Mouse (Mus musculus): ENCODE measurements at regions not wholly inside any gene's neighbourhood (a gene's known extent, or its start where the extent isn't known, plus 50 kb on each side); places are given as distances from the start of the nearest gene placed in this dataset.
A peak's percentile ranks its signal among the peaks of the same experiment; 100 is the strongest.

DNA sequence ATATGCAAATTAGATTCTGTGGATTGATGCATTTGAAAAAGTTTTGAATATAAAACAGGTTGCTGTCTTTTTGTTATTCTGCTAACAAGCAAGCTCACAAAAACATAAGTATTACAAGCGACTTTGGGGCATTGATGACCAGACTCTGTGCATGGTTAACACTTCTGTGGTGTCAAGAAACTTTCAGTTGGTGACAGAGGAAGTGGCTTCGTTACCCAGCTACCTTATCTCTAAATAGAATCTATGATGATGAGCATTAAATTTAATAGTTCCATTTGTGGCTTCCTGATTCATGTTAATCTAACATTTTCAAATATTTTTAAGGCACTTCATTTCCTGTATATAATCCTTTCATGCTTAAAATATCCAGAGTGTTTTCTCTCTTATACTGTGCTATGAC lies 100.8 kb downstream of the Tm2d1 start:
- Histone ChIP-seq H3K4me1 (replicated peaks; ENCODE audit: control insufficient read depth, insufficient read depth, low read length) (0 out of 2 replicates have a peak, but pooled peaks cover 2% of the 10 kb centered on the region), H3K27ac (ENCODE audit: control insufficient read depth, insufficient read depth, low read length) (no peak overlapping the region), H3K27me3 (ENCODE audit: control insufficient read depth, insufficient read depth, low read length) (no peaks in the 10 kb centered on the region), H3K36me3 (ENCODE audit: control insufficient read depth, insufficient read depth, low read length) (no peaks in the 10 kb centered on the region), H3K4me3 (ENCODE audit: control insufficient read depth, insufficient read depth, low read length) (no peak overlapping the region)
- 8% methylated on average over 2 of the region's 2 CpGs for WGBS
- DNase-seq, result no peak
- no peak for TF ChIP-seq CTCF (IDR thresholded peaks at IDR 0.05; ENCODE audit: borderline replicate concordance, control insufficient read depth, extremely low read depth, insufficient read depth, low read length, poor library complexity)
- TF ChIP-seq POLR2A (IDR thresholded peaks at IDR 0.05; ENCODE audit: control insufficient read depth, extremely low read depth, insufficient read depth, low read length, poor library complexity), result no peak

DNA sequence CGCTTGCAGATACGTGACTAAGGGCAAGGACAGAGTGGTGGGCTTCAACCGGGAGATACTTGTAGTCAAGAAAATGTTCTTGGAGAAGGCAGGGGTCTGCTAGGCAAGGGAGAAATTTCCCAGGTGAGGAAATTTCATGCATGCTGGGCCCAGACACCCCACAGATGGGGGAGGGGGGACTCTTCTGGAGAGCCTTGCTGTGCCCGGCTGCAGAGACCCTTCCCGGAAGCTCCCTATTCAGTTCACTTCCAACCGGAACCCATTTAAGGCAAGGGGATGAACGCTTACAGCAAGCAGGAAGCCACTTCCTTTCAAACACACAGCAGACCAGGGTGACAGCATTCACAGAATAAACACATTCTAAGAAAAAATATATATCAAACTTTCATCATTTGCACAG lies 124.8 kb downstream of the Tm2d1 start:
- DNase-seq, result no peak
- no peaks in the 10 kb centered on the region for H3K27me3 ChIP-seq (ENCODE audit: control insufficient read depth, insufficient read depth, low read length)
- TF ChIP-seq CTCF (IDR thresholded peaks at IDR 0.05; ENCODE audit: borderline replicate concordance, control insufficient read depth, extremely low read depth, insufficient read depth, low read length, poor library complexity) (no peak), POLR2A (IDR thresholded peaks at IDR 0.05; ENCODE audit: control insufficient read depth, extremely low read depth, insufficient read depth, low read length, poor library complexity) (no peak)
- H3K36me3 ChIP-seq (ENCODE audit: control insufficient read depth, insufficient read depth, low read length), result no peaks in the 10 kb centered on the region
- H3K4me1 ChIP-seq (replicated peaks; ENCODE audit: control insufficient read depth, insufficient read depth, low read length), result no peaks in the 10 kb centered on the region
- WGBS, result 91% methylated on average over 7 of the region's 7 CpGs
- no peak overlapping the region for H3K27ac ChIP-seq (ENCODE audit: control insufficient read depth, insufficient read depth, low read length)
- H3K4me3 ChIP-seq (ENCODE audit: control insufficient read depth, insufficient read depth, low read length), result no peak overlapping the region

DNA sequence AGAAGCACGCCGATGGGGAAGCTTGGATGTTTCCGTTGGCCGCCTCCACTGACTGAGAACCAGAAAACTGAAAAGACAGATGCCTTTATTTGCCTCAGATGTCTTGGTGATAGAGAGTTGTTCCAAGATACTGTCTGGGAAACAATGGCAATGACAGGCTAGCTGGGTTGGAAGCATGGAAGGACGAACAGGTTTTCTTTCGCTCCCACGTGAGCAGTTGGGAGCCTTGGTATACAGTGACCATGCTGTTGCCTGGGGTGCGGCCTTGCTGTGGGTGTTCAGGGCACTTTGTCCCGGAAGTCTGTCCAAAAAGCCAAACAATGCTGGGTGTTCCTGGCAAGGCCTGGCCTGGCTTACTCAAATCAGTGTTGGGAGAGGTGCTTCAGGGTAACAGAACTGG lies 125.4 kb downstream of the Tm2d1 start:
- TF ChIP-seq CTCF (IDR thresholded peaks at IDR 0.05; ENCODE audit: borderline replicate concordance, control insufficient read depth, extremely low read depth, insufficient read depth, low read length, poor library complexity) (no peak), POLR2A (IDR thresholded peaks at IDR 0.05; ENCODE audit: control insufficient read depth, extremely low read depth, insufficient read depth, low read length, poor library complexity) (no peak)
- 97% methylated on average over 9 of the region's 9 CpGs for WGBS
- H3K4me1 ChIP-seq (replicated peaks; ENCODE audit: control insufficient read depth, insufficient read depth, low read length), result no peaks in the 10 kb centered on the region
- no peaks in the 10 kb centered on the region for H3K27me3 ChIP-seq (ENCODE audit: control insufficient read depth, insufficient read depth, low read length)
- no peak overlapping the region for H3K27ac ChIP-seq (ENCODE audit: control insufficient read depth, insufficient read depth, low read length)
- no peak overlapping the region for H3K4me3 ChIP-seq (ENCODE audit: control insufficient read depth, insufficient read depth, low read length)
- no peaks in the 10 kb centered on the region for H3K36me3 ChIP-seq (ENCODE audit: control insufficient read depth, insufficient read depth, low read length)
- DNase-seq, result no peak

DNA sequence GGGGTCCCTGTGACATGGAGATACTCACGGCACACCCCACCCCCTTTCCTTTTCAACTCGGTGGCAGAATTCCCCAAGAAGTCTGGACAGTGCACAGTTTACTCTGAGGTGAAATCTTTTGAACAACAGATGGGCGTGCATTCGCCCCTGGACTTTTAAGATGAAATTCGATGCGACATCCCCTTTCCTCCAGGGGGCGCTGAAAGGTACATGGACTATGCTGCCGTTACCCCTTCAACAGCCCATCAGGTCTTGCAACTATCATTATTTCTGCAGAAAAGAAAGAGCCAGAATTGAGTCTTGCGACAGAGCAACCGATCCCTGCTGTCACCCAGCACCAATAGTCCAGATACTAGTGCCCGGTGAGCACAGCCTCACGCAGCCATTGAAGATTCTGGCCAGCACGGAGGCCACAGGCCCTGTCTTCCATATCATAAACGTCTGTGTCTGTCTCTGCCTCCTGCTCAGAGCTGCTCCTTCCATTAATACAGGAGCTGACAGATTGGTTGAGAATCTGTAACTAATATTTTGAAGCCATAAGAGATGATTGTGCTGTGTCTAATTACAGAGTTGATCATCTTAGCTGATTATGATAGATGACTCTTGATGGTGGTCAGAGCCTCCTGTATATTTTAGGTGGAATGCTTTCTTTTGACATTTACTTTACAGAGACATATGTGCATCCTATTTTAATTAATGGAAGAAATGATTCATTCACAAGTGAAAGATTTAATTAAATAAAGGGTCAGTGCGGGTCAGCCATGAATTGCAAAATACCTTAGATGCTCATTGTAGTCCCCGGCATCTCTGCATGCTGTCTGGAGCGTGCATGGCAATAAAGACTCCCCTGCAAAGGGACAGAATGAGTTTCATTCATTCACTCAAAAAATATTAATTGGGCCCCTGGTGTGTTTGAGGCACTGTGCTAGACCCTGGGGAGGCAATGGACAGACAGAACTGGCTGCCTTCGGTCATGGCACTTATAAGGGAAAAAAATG lies 128.0 kb downstream of the Tm2d1 start:
- Histone ChIP-seq H3K27me3 (ENCODE audit: control insufficient read depth, insufficient read depth, low read length) (no peaks in the 10 kb centered on the region), H3K27ac (ENCODE audit: control insufficient read depth, insufficient read depth, low read length) (no peak overlapping the region), H3K4me1 (replicated peaks; ENCODE audit: control insufficient read depth, insufficient read depth, low read length) (no peaks in the 10 kb centered on the region), H3K4me3 (ENCODE audit: control insufficient read depth, insufficient read depth, low read length) (no peak overlapping the region), H3K36me3 (ENCODE audit: control insufficient read depth, insufficient read depth, low read length) (no peaks in the 10 kb centered on the region)
- TF ChIP-seq POLR2A (IDR thresholded peaks at IDR 0.05; ENCODE audit: control insufficient read depth, extremely low read depth, insufficient read depth, low read length, poor library complexity) (no peak), CTCF (IDR thresholded peaks at IDR 0.05; ENCODE audit: borderline replicate concordance, control insufficient read depth, extremely low read depth, insufficient read depth, low read length, poor library complexity) (no peak)
- WGBS, result 72% methylated on average over 18 of the region's 18 CpGs
- DNase-seq, result peak; percentile 65

DNA sequence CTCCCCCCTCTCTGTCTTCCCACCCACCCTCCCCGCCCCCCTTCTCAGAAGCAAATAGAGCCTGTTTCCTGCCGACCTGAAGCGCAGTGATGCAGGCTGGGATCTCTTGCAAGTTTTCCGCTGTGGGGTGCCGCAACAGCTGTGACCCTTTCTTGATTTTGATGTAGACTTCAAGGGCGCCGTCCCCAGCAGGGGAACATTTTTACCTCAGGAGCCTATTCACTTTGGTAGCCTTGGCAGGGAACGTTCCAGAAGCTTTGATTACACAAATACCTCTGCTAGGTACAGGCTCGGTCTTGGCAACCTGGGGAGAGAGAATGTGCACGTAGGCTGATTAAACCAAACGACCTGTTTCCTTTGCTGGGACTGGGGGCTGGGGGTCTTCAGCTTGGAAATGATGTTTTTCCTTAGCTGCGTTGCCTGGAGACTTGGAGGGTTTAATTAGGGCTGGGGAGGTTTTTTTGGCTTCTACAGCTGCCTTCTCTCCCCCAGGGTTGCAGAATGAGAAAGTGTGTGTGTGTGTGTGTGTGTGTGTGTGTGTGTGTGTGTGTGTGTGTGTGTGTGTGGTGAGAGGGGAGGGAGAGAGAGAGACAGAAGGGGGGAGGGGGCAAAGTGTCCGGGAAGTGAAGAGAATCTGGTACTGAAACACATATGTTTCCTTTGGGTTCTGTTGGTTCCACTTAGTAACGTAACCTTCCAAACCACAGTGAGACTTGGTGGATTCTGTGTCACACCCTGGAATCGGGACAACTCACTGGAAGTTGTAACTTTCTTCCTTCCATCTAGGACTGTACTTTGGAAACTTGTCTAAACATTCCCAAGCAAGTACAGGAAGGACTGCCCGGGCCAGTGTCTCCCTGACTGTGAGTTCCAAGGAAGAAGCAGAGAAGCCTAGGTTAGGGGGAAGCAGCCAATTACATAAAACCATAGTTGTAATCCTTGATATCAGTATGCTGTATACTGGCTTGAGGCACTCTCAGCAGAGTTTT lies 138.9 kb downstream of the Tm2d1 start:
- Histone ChIP-seq H3K4me3 (ENCODE audit: control insufficient read depth, insufficient read depth, low read length) (no peak overlapping the region), H3K27ac (ENCODE audit: control insufficient read depth, insufficient read depth, low read length) (peak overlapping the region; percentile 92), H3K27me3 (ENCODE audit: control insufficient read depth, insufficient read depth, low read length) (no peaks in the 10 kb centered on the region), H3K36me3 (ENCODE audit: control insufficient read depth, insufficient read depth, low read length) (no peaks in the 10 kb centered on the region), H3K4me1 (replicated peaks; ENCODE audit: control insufficient read depth, insufficient read depth, low read length) (peaks cover 13% of the 10 kb centered on the region)
- TF ChIP-seq POLR2A (IDR thresholded peaks at IDR 0.05; ENCODE audit: control insufficient read depth, extremely low read depth, insufficient read depth, low read length, poor library complexity) (no peak), CTCF (IDR thresholded peaks at IDR 0.05; ENCODE audit: borderline replicate concordance, control insufficient read depth, extremely low read depth, insufficient read depth, low read length, poor library complexity) (no peak)
- WGBS, result 11% methylated on average over 15 of the region's 16 CpGs
- DNase-seq, result peak; percentile 78

DNA sequence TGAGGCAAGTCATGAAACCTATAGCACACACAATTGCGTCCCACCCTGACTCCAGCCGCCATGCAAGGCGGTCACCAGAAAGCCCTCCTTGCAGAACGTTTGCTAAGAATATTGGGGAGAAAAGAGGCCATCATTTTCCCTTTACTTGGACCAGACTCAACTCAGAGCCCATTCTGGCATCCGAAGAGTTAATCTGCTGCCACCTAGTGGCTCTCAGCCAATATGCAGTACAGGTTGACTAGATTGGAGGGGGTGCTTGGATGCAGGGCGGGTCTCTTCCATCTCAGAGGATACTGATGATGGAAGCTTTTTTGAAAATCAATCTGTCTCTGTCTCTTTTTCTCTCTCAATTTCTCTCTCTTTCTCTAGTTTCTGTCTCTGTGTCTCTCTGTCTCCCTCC lies 139.6 kb downstream of the Tm2d1 start:
- peak overlapping the region; percentile 71; the same call in 1 of the 2 replicates for H3K27ac ChIP-seq (ENCODE audit: control insufficient read depth, insufficient read depth, low read length)
- no peak overlapping the region for H3K4me3 ChIP-seq (ENCODE audit: control insufficient read depth, insufficient read depth, low read length)
- peak; percentile 88 for DNase-seq
- no peaks in the 10 kb centered on the region for H3K36me3 ChIP-seq (ENCODE audit: control insufficient read depth, insufficient read depth, low read length)
- H3K27me3 ChIP-seq (ENCODE audit: control insufficient read depth, insufficient read depth, low read length), result no peaks in the 10 kb centered on the region
- TF ChIP-seq POLR2A (IDR thresholded peaks at IDR 0.05; ENCODE audit: control insufficient read depth, extremely low read depth, insufficient read depth, low read length, poor library complexity) (no peak), CTCF (IDR thresholded peaks at IDR 0.05; ENCODE audit: borderline replicate concordance, control insufficient read depth, extremely low read depth, insufficient read depth, low read length, poor library complexity) (peak; percentile 37; the same call in 1 of the 2 replicates)
- 6% methylated on average over 6 of the region's 6 CpGs for WGBS
- H3K4me1 ChIP-seq (replicated peaks; ENCODE audit: control insufficient read depth, insufficient read depth, low read length), result peaks cover 13% of the 10 kb centered on the region

Data from thymus, adult 2 months (tissue).